Mouse (Mus musculus) heart, embryonic 11.5 days (tissue): Measurements from ENCODE around the gene Eif1b. TPM values are rescaled to one million over a fixed set of nuclear protein-coding genes. Genes with fewer than 3 reads are reported as not detected.

Experiments
- ATAC-seq: fragments of 200-750 bp; cut with Nextera tagmentation; replicated peaks from 2 replicates; pipeline ENCODE4 v1.8.0; 2017; ENCODE audit warnings: moderate library complexity; ENCODE audit not compliant: insufficient number of reproducible peaks, low FRiP score, low TSS enrichment
- H3K27ac ChIP-seq: fragments of 300-500 bp; sonication (generic); 2 replicates; pipeline ENCODE4 v1.5.1; 2014; ENCODE audit warnings: mild to moderate bottlenecking, low read depth, low read length
- H3K27me3 ChIP-seq: fragments of 300-500 bp; sonication (generic); 2 replicates; pipeline ENCODE4 v1.6.1; 2014; ENCODE audit warnings: mild to moderate bottlenecking, low read length, mixed read lengths; ENCODE audit not compliant: control insufficient read depth, insufficient read depth
- H3K36me3 ChIP-seq: fragments of 300-500 bp; sonication (generic); 2 replicates; pipeline ENCODE4 v1.6.1; 2014; ENCODE audit warnings: mild to moderate bottlenecking, low read length, moderate library complexity, mixed read lengths; ENCODE audit not compliant: control insufficient read depth, insufficient read depth
- H3K4me1 ChIP-seq: fragments of 300-500 bp; sonication (generic); 2 replicates; pipeline ENCODE4 v1.6.1; 2014; ENCODE audit warnings: low read length; ENCODE audit not compliant: control insufficient read depth, insufficient read depth
- H3K4me2 ChIP-seq: fragments of 300-500 bp; sonication (generic); 2 replicates; pipeline ENCODE4 v1.6.1; 2014; ENCODE audit warnings: mild to moderate bottlenecking, moderate library complexity
- H3K4me3 ChIP-seq: fragments of 300-500 bp; sonication (generic); 2 replicates; pipeline ENCODE4 v1.5.1; 2014; ENCODE audit warnings: low read depth, low read length
- H3K9ac ChIP-seq: fragments of 300-500 bp; sonication (generic); 2 replicates; pipeline ENCODE4 v1.6.1; 2014; ENCODE audit warnings: mild to moderate bottlenecking, low read depth, low read length, moderate library complexity
- H3K9me3 ChIP-seq: fragments of 300-500 bp; sonication (generic); replicated peaks from 2 replicates; pipeline ENCODE4 v1.6.1; 2016; ENCODE audit warnings: low read length; ENCODE audit not compliant: control insufficient read depth
- WGBS: fragments of 180-500 bp; shearing (Covaris S2); extraction: QIAGEN DNeasy Blood & Tissue Kit; methylation state at CpG from one replicate; pipeline ENCODE4 v1.1.7; 2014; ENCODE audit not compliant: insufficient replicate concordance; 5-methylcytosine and 5-hydroxymethylcytosine counted together
- polyA plus RNA-seq: library from polyadenylated mRNA; unstranded; fragments of >200 nt; fragmentation: Nextera tagmentation; extraction: Ambion mirVana; gene quantifications from 2 replicates; pipeline ENCODE4 v1.2.1, GENCODE M21; 2014

Eif1b gene
- polyA plus RNA-seq, result 156 and 157 TPM in 2 replicates

- WGBS, result 3% methylated on average over 19 of the region's 19 CpGs
- 0 out of 2 replicates have a peak, but pooled peaks have one; percentile 31 for ATAC-seq
- H3K9ac ChIP-seq, result peak within 1 kb of the TSS; percentile 99
Observed at GRCm38 (mm10) chr9:120492010-120492399, at the start of gene Eif1b. Gene Eif1b (plus strand): TSS chr9:120492232.

GRCm38 (mm10) chr9:120444642-120445041 is 47.4 kb upstream of the Eif1b start:
- no peaks in the 10 kb centered on the region for H3K27me3 ChIP-seq
- 70% methylated on average over 9 of the region's 9 CpGs for whole genome bisulfite sequencing
- H3K27ac ChIP-seq, result no peak overlapping the region
- ATAC-seq, result no peak
- H3K9ac ChIP-seq, result no peak overlapping the region
- H3K9me3 ChIP-seq, result no peaks in the 10 kb centered on the region
- no peak overlapping the region for H3K4me3 ChIP-seq
- no peaks in the 10 kb centered on the region for H3K36me3 ChIP-seq
- H3K4me2 ChIP-seq, result no peak overlapping the region
- no peaks in the 10 kb centered on the region for H3K4me1 ChIP-seq

More at GRCm38 (mm10) chr9:120492010-120492399, at the start of gene Eif1b:
- peak within 1 kb of the TSS; percentile 81 for H3K4me2 ChIP-seq
- peaks cover 17% of the 10 kb centered on the region for H3K36me3 ChIP-seq
- H3K9me3 ChIP-seq, result no peaks in the 10 kb centered on the region
- H3K27me3 ChIP-seq, result no peaks in the 10 kb centered on the region
- H3K27ac ChIP-seq, result peak within 1 kb of the TSS; percentile 95
- no peaks in the 10 kb centered on the region; the same call in 1 of the 2 replicates for H3K4me1 ChIP-seq
- peak within 1 kb of the TSS; percentile 100 for H3K4me3 ChIP-seq

GRCm38 (mm10) chr9:120449696-120450329 is 42.2 kb upstream of the Eif1b start:
- no peaks in the 10 kb centered on the region for H3K36me3 ChIP-seq
- H3K4me2 ChIP-seq, result no peak overlapping the region
- H3K9ac ChIP-seq, result no peak overlapping the region
- no peaks in the 10 kb centered on the region for H3K27me3 ChIP-seq
- H3K4me3 ChIP-seq, result no peak overlapping the region
- no peaks in the 10 kb centered on the region for H3K4me1 ChIP-seq
- no peak overlapping the region for H3K27ac ChIP-seq
- no peak for ATAC-seq
- 82% methylated on average over 6 of the region's 6 CpGs for WGBS
- no peaks in the 10 kb centered on the region for H3K9me3 ChIP-seq

- Histone ChIP-seq H3K27ac (peak overlapping the region; percentile 73), H3K9me3 (no peaks in the 10 kb centered on the region), H3K36me3 (no peaks in the 10 kb centered on the region), H3K4me1 (no peaks in the 10 kb centered on the region), H3K4me3 (no peak overlapping the region), H3K4me2 (no peak overlapping the region), H3K9ac (no peak overlapping the region), H3K27me3 (no peaks in the 10 kb centered on the region)
- WGBS, result 28% methylated on average over 9 of the region's 9 CpGs
- no peak for ATAC-seq
Observed at GRCm38 (mm10) chr9:120455768-120456655, 36.0 kb upstream of the Eif1b start.

- no peak for ATAC-seq
- Histone ChIP-seq H3K9ac (no peak overlapping the region), H3K9me3 (no peaks in the 10 kb centered on the region), H3K27me3 (peaks cover 2% of the 10 kb centered on the region), H3K36me3 (no peaks in the 10 kb centered on the region), H3K27ac (no peak overlapping the region), H3K4me3 (no peak overlapping the region), H3K4me1 (no peaks in the 10 kb centered on the region), H3K4me2 (no peak overlapping the region)
- 74% methylated on average over 1 of the region's 1 CpGs for WGBS
Observed at GRCm38 (mm10) chr9:120470431-120470830, 21.6 kb upstream of the Eif1b start.

- Histone ChIP-seq H3K36me3 (no peaks in the 10 kb centered on the region), H3K27me3 (0 out of 2 replicates have a peak, but pooled peaks cover 2% of the 10 kb centered on the region), H3K9ac (no peak overlapping the region), H3K4me2 (no peak overlapping the region), H3K4me1 (no peaks in the 10 kb centered on the region), H3K27ac (no peak overlapping the region), H3K4me3 (no peak overlapping the region), H3K9me3 (no peaks in the 10 kb centered on the region)
- ATAC-seq, result no peak
- 70% methylated on average over 3 of the region's 3 CpGs for WGBS
Observed at GRCm38 (mm10) chr9:120481644-120482043, 10.4 kb upstream of the Eif1b start.

- no peak overlapping the region for H3K27ac ChIP-seq
Observed at GRCm38 (mm10) chr9:120482382-120482781, 9.7 kb upstream of the Eif1b start.

GRCm38 (mm10) chr9:120483101-120483500 is 8.9 kb upstream of the Eif1b start:
- Histone ChIP-seq H3K36me3 (no peaks in the 10 kb centered on the region), H3K9me3 (no peaks in the 10 kb centered on the region), H3K27me3 (0 out of 2 replicates have a peak, but pooled peaks cover 2% of the 10 kb centered on the region), H3K4me1 (no peaks in the 10 kb centered on the region), H3K27ac (no peak overlapping the region), H3K4me2 (no peak overlapping the region), H3K9ac (no peak overlapping the region), H3K4me3 (no peak overlapping the region)
- ATAC-seq, result no peak
- WGBS, result 82% methylated on average over 8 of the region's 8 CpGs

More at GRCm38 (mm10) chr9:120482382-120482781, 9.7 kb upstream of the Eif1b start:
- no peak overlapping the region for H3K9ac ChIP-seq
- no peaks in the 10 kb centered on the region for H3K36me3 ChIP-seq
- H3K4me2 ChIP-seq, result no peak overlapping the region
- 0 out of 2 replicates have a peak, but pooled peaks cover 2% of the 10 kb centered on the region for H3K27me3 ChIP-seq
- ATAC-seq, result no peak
- no peak overlapping the region for H3K4me3 ChIP-seq
- H3K4me1 ChIP-seq, result no peaks in the 10 kb centered on the region
- H3K9me3 ChIP-seq, result no peaks in the 10 kb centered on the region
- WGBS, result 93% methylated on average over 4 of the region's 4 CpGs
